Mouse (Mus musculus) gastrocnemius, postnatal 25 days (tissue): ENCODE data around the gene Cyp2j9. TPM values are rescaled to one million over a fixed set of nuclear protein-coding genes. Genes with fewer than 3 reads are reported as not detected.
"Not testable (repeated sequence)": the region's sequence is repeated elsewhere in the genome, so short reads cannot be mapped to it uniquely, and the experiment has no call there.

Source experiments
- DNase-seq: peaks from one replicate; pipeline ENCODE4 v3.0.0; 2022
- long read RNA-seq, 2 experiments: library from polyadenylated mRNA; stranded (forward); transcript quantifications; one replicate each; pipeline ENCODE4 v2.0.0; 2021
- total RNA-seq, 2 experiments: library from RNA; stranded (reverse); gene quantifications; 1 replicate in 1 of 2; 2 replicates in 1 of 2; pipeline ENCODE4 v1.2.3; 2021

The Cyp2j9 gene
- total RNA-seq, result under 1 TPM; 0.38 to 0.74 TPM
- long read RNA-seq, experiment 1, result 0 reads
- long read RNA-seq, experiment 2, result 0 reads

DNA sequence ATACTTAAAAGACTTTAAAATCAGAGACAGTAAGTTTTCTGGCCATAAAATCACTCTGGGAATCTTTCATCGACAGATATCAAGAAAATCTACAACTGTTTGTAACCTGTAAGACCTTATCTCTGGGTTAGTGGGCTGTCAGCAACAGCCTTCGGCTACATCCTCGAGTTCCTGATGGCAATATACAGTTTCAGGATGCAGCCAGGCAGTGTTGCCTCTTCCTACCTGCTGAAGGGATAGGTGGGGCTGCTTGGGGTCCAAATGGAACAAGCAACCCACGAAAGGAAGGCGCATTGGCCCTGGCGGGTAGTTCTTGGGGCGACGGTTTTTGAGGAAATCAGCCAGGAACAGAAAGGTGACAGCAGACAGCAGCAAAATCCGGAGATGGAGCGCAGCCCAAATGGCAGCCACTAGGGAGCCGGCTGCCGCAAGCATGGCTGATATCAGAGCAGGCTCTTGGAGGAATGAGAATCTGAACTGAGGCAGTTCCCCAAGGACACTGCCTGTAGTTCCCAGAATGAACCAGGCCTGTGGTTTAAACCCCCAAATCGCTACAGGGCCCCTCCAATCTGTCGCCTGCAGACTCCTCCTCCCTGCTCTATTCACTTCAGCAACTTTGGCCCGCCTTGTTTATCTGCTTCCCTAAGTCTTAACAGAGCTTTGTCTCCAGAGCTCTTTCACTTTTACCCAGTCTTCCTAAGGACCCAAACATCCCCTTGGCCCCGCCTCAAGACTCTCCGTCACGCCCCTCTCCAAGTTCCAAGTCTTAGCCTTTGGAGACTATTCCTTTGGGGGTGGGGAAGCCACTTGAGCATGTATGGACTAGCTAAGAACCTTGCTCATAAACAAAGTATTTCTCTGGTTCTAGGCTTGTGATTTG is at the start of gene Cyp2j9:
Gene Cyp2j9 (minus strand): TSS at position 668 of the 880 bp plus-strand sequence.
- peak; percentile 59 for DNase-seq

- no peak for DNase-seq
These were observed 44.1 kb upstream of the Cyp2j9 start for GRCm38 (mm10) chr4:96635455-96635854.

- no peak for DNase-seq
These were observed 31.1 kb upstream of the Cyp2j9 start for GRCm38 (mm10) chr4:96622474-96622873.

- no peak for DNase-seq
These were observed 393 bp upstream of the Cyp2j9 start for GRCm38 (mm10) chr4:96591791-96592150.

- DNase-seq, result no peak
These were observed 9.8 kb downstream of the Cyp2j9 start for GRCm38 (mm10) chr4:96581425-96582088.

GRCm38 (mm10) chr4:96580351-96580750 is 11.0 kb downstream of the Cyp2j9 start:
- not testable (repeated sequence) for DNase-seq

- no peak for DNase-seq
These were observed 21.9 kb downstream of the Cyp2j9 start for GRCm38 (mm10) chr4:96569442-96569841.

DNA sequence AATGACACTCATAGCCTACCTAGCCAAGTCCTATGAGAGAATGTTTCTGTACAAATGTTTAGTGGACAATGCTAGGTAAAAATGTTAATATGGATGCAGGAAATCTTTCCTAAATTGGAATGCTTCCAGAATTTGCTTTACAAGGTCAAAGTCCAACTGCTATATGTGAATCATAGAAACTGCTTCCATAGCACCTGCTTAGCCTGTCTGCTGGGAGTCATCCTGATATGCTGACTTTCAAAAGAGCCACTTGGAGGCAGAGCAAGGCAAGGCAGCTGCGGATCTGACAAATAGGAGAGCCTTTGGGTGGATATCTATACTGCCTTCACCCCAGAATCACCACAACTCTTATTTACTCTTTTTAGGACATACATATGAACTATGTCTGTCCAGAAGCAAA is 23.4 kb downstream of the Cyp2j9 start:
- no peak for DNase-seq

DNA sequence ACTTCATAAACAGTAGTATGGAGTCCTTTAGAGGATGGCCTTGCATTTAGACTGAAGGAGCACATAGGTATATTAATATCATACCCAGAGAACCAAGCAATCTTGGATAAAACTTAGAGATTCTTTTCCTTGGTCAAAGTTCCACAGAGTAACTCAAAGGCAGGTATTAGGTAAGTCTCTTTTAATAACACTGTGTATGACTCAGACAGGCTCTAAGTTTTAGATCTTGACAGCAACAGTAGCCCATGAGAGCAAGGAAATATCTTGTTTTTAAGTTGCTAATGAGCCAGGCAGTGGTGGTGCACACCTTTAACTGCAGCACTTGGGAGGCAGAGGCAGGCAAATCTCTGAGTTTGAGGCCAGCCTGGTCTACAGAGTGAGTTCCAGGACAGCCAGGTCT is 25.6 kb downstream of the Cyp2j9 start:
- no peak for DNase-seq

- DNase-seq, result no peak
These were observed 30.9 kb downstream of the Cyp2j9 start for GRCm38 (mm10) chr4:96560464-96560863.

DNA sequence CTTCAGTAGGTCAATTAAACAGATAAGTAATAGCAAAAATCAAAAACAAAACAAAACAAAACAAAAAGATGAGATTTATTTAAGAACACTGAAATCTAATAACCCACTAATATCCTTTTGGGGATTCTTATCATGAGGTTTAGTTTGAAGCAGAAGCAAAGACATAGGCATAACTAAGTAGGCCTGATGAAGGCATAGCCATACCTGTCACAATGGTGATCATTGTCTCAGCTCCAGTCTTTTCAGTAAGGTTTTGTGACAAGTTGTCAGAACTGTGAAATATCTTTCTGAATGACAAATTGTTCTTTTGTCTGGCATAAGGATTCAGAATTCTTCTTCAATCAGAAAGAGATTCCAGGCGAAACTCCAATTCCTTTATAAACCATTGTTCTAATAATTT is 31.6 kb downstream of the Cyp2j9 start:
- DNase-seq, result no peak

DNA sequence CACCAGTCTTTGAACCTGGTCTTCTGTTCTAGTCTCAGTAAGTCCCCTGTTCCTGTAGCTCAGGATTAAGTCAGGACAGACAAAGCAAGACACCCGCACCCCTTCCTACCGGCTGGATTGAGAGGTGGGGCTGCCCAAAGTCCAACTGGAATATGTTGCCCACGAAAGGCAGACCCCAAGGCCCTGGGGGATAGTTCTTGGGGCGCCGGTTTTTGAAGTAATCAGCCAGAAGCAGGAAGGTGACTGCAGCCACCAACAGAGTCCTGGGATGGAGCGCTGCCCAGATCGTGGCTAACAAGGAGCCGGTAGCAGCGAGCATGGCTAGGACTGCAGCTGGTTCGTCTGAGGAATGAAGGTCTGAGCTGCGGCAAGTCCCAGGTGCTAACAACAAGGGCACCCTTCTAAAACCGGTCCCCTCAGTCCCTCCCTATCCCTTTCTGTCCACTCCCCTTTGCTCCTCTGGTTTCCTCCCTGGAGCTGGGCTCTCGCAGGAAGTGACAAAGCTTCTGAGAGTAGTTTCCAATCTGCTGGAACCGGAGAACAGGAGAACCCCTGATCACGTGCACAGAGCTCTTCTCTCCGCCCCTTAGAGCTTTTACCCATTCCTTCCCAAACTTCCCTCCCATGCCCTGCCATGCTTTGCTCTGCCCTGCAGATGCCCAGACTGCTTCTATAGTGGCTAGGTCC is 38.1 kb downstream of the Cyp2j9 start, which contains the start of gene Cyp2j6:
Gene Cyp2j6 (minus strand): TSS at position 529 of the 687 bp plus-strand sequence.
- DNase-seq, result peak; percentile 7

DNA sequence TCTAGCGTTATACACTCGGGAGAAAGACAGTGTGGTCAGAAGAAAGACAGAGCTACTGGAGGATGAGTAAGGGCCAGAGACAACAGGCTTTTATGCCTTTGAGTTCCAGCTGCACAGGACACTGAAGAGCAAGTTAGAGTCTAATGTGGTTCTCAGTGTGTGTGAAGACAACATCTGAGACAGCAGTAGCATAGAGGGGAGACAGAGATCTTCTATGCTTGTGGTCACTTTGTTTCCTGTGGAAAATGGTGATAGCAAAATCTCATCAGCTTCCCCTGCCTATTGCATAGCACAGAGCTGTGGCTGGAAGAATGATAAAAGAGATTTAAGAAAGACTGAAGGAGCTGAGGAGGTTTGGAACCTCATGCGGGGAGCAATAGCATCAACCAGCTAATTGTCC is 39.8 kb downstream of the Cyp2j9 start:
- no peak for DNase-seq

DNA sequence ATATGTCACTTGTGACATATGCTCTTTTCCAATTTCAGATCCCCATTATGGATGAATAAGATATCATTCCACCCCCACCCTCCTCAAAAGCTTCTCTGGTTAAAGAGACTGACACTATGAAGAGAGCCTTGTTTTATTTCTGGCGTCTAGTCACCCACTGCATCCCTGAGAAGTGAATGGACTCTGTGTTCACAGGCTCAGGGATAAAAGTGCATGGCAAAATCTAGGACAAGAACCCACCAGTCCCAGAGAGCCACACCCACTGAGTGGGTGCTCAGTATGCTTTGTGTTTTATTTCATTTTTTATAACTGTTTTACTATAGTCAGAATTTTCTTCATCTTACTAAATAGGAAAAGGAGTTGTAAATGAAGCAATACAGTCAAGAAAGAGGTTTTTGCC is 45.4 kb downstream of the Cyp2j9 start:
- DNase-seq, result no peak

DNA sequence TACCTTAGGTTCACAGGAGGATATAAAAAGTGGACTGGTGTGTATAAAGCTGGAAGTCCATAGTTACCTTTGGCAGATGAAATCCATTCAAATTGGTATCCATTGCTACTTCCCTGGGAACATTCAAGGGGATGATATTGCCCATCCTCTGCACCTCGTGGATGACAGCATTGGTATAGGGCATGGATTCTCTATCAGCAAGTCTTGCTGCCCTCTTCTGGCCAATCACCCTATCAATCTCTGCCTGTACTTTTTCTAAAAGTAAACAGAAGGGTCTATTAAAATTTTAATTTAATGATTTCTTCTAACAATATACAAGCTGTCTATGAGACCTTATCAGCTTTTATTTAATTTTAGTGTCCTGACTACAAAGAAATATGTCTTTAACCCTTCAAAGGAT is 65.6 kb downstream of the Cyp2j9 start:
- DNase-seq, result no peak

DNA sequence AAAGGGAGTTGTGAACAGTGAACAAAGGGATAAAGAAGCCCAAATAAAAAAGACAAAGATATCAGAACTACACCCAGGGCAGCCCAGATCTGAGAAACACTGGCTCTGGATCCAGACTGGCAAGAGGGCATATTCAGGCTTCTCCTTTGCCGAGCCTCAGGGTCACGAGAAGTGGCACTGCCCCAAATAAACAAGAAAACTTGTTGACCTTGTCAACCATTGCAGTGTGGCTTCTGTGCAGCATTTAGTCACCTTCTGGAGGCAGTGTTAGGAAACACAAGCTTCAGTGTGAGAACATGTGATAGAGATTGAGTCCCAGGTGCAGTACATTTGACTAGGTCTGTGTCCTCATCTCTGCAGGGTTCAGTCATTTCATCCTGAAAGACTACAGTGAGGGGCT is 69.1 kb downstream of the Cyp2j9 start:
- DNase-seq, result no peak

Other genes with a start within 250 kb of the Cyp2j9 start
- gene Cyp2j11, start 242.9 kb downstream of the Cyp2j9 start, total RNA-seq, result not detected
- gene Cyp2j8, start 84.2 kb downstream of the Cyp2j9 start, total RNA-seq, result not detected
- gene Cyp2j6, start 37.9 kb downstream of the Cyp2j9 start, total RNA-seq, result 1 to 10 TPM; 1.7 to 1.8 TPM
- not detected for gene Cyp2j5, start 72.6 kb upstream of the Cyp2j9 start, total RNA-seq
- not detected for gene Gm12695, start 193.6 kb upstream of the Cyp2j9 start, total RNA-seq